Mouse (Mus musculus) thymus, postnatal 0 days (tissue): ENCODE measurements around the gene Clba1. TPM values are rescaled to one million over a fixed set of nuclear protein-coding genes. Genes with fewer than 3 reads are reported as not detected.
"Not testable (repeated sequence)": the region's sequence is repeated elsewhere in the genome, so short reads cannot be mapped to it uniquely, and the experiment has no call there.

Experiments used
- DNase-seq: peaks from one replicate; pipeline ENCODE4 v3.0.0-alpha.2; 2015; ENCODE audit warnings: low spot score
- polyA plus RNA-seq: library from polyadenylated mRNA; unstranded; fragments of >200 nt; fragmentation: Nextera tagmentation; extraction: Ambion mirVana; gene quantifications from 2 replicates; pipeline ENCODE4 v1.2.1, GENCODE M21; 2015

Gene Clba1
- polyA plus RNA-seq, 1 experiment from 2014 or later: 4.8 TPM

GRCm38 (mm10) chr12:112816294-112816693 lies 7.6 kb downstream of the Clba1 start:
- DNase-seq: peak; percentile 86

GRCm38 (mm10) chr12:112816866-112817265 lies 8.1 kb downstream of the Clba1 start:
- not testable (repeated sequence) for DNase-seq

GRCm38 (mm10) chr12:112819057-112819662 lies 10.4 kb downstream of the Clba1 start:
- DNase-seq: no peak

- no peak for DNase-seq
Observed at GRCm38 (mm10) chr12:112820401-112820999, 11.8 kb downstream of the Clba1 start.

GRCm38 (mm10) chr12:112821216-112821615 lies 12.5 kb downstream of the Clba1 start:
- no peak for DNase-seq

GRCm38 (mm10) chr12:112821974-112822373 lies 13.2 kb downstream of the Clba1 start:
- no peak for DNase-seq

GRCm38 (mm10) chr12:112822676-112823075 lies 13.9 kb downstream of the Clba1 start:
- no peak for DNase-seq

- peak; percentile 74 for DNase-seq
Observed at GRCm38 (mm10) chr12:112823221-112823620, 14.5 kb downstream of the Clba1 start.

- DNase-seq: no peak
Observed at GRCm38 (mm10) chr12:112825901-112826300, 17.2 kb downstream of the Clba1 start.

GRCm38 (mm10) chr12:112828501-112829243 lies 19.9 kb downstream of the Clba1 start:
- no peak for DNase-seq

GRCm38 (mm10) chr12:112829244-112829864 lies 20.6 kb downstream of the Clba1 start, which contains the start of gene Cdca4:
Gene Cdca4, minus strand, starts transcription at chr12:112829423.
- DNase-seq: peak; percentile 98

GRCm38 (mm10) chr12:112830141-112830540 lies 21.4 kb downstream of the Clba1 start:
- no peak for DNase-seq

GRCm38 (mm10) chr12:112830570-112830969 lies 21.8 kb downstream of the Clba1 start:
- no peak for DNase-seq

- no peak for DNase-seq
Observed at GRCm38 (mm10) chr12:112832411-112832810, 23.7 kb downstream of the Clba1 start.

GRCm38 (mm10) chr12:112833527-112833926 lies 24.8 kb downstream of the Clba1 start:
- DNase-seq: no peak

- no peak for DNase-seq
Observed at GRCm38 (mm10) chr12:112835046-112835445, 26.3 kb downstream of the Clba1 start.

GRCm38 (mm10) chr12:112840209-112841086 lies 31.7 kb downstream of the Clba1 start:
- DNase-seq: no peak

- not testable (repeated sequence) for DNase-seq
Observed at GRCm38 (mm10) chr12:112841338-112841892, 32.7 kb downstream of the Clba1 start.

- not testable (repeated sequence) for DNase-seq
Observed at GRCm38 (mm10) chr12:112842128-112842527, 33.4 kb downstream of the Clba1 start.

- DNase-seq: peak; percentile 88
Observed at GRCm38 (mm10) chr12:112843803-112844202, 35.1 kb downstream of the Clba1 start.

- no peak for DNase-seq
Observed at GRCm38 (mm10) chr12:112847880-112848279, 39.1 kb downstream of the Clba1 start.
